Mouse (Mus musculus): Measurements from ENCODE around the gene Muc2. TPM values are rescaled to one million over a fixed set of nuclear protein-coding genes. Genes with fewer than 3 reads are reported as not detected.

Muc2 gene
- total RNA-seq, 2 experiments from 2014 or later, result 0.44 TPM; not detected in 1

- DNase-seq, result no peak
These were observed 80.4 kb downstream of the Muc2 start for GRCm38 (mm10) chr7:141770521-141770920.

GRCm38 (mm10) chr7:141770988-141771387 is 80.8 kb downstream of the Muc2 start:
- peak; percentile 10 to 34 for DNase-seq

GRCm38 (mm10) chr7:141772058-141772557 is 82.0 kb downstream of the Muc2 start:
- no peak for DNase-seq

DNA sequence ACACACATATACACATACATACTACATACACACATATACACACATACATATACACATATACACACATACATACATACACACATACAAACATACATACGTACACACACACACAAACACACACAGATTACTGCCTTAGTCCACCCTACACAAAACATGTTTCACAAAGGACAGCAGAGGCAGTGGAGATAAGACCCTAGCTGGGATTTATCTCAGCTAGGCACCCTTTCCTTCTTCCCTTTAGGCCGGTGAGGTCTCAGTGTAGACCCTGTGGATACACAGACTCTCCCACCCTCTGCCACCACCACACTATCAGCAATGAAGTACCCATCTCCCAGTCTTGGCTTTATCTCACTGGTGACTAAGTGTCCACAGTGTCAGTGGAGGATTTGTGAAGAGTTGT is 84.7 kb downstream of the Muc2 start:
- DNase-seq, result no peak

DNA sequence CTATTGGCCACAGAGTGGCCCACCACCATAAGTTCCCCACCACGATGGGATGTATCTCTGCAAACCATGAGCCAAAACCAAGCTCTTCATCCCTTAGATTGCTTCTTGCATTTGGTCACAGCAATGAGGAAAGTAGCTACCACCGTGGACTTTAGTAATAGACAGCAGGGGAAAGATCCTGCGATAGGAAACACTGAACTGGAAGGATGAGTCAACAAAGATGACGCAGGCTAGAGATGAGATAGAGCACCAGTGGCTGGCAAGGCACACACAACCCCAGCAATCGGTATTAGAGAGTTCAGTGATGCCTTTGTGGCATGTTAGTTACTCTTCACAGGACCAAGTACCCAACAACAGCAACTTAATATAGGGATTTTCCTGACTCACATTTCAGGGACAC is 86.1 kb downstream of the Muc2 start:
- no peak for DNase-seq

- no peak for DNase-seq
These were observed 98.7 kb downstream of the Muc2 start, which contains the start of gene Muc5ac for GRCm38 (mm10) chr7:141788677-141789452. TSS of gene Muc5ac (plus strand) at chr7:141788972.

GRCm38 (mm10) chr7:141794251-141794650 is 104.1 kb downstream of the Muc2 start:
- no peak for DNase-seq

DNA sequence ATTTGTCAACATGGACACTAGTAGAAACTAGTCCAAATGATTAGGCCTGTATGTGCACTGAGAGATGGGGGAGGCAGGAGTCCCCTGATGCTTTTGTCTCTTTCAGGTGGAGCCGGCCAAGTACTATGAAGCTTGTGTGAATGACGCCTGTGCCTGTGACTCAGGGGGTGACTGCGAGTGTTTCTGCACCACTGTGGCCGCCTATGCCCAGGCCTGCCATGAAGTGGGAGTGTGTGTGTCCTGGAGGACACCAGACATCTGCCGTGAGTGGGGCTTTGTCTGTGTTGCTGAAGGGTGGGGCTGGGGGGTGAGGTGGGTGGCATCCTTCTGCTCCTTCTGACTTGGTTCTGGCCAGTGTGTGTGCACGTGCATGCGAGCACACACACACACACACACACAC is 113.1 kb downstream of the Muc2 start:
- DNase-seq, result no peak

Other genes starting within 250 kb of the Muc2 start
- under 1 TPM; 0.21 to 0.42 TPM for gene Pidd1, start 246.3 kb upstream of the Muc2 start, total RNA-seq (2021)
- gene Rplp2, start 243.0 kb upstream of the Muc2 start, total RNA-seq (2021), result 1,000 to 10,000 TPM in 1 of 2 experiments, 100 to 1,000 TPM in 1; 998 to 1,000 TPM
- 100 to 1,000 TPM; 387 to 566 TPM for gene Pnpla2, start 235.1 kb upstream of the Muc2 start, total RNA-seq (2021)
- 10 to 100 TPM; 22.5 to 23.3 TPM for gene Cracr2b, start 229.2 kb upstream of the Muc2 start, total RNA-seq (2021)
- gene Cd151, start 222.9 kb upstream of the Muc2 start, total RNA-seq (2021), result 100 to 1,000 TPM; 320 to 330 TPM
- gene Polr2l, start 215.2 kb upstream of the Muc2 start, total RNA-seq (2021), result 10 to 100 TPM; 82.3 to 97.7 TPM
- gene Tspan4, start 215.1 kb upstream of the Muc2 start, total RNA-seq (2021), result 10 to 100 TPM; 18.9 to 22.9 TPM
- 10 to 100 TPM; 48.2 to 50.9 TPM for gene Chid1, start 150.5 kb upstream of the Muc2 start, total RNA-seq (2021)
- gene Ap2a2, start 128.2 kb upstream of the Muc2 start, total RNA-seq (2021), result 10 to 100 TPM; 60.7 to 60.8 TPM
- not detected for gene Muc6, start 35.0 kb upstream of the Muc2 start, total RNA-seq (2021)
- gene Muc5ac, start 98.6 kb downstream of the Muc2 start, total RNA-seq (2021), result under 1 TPM in 1 of 2 experiments, not detected in 1; 0.03 TPM
- 1 to 10 TPM in 1 of 2 experiments, not detected in 1; 1.6 TPM for gene Muc5b, start 148.7 kb downstream of the Muc2 start, total RNA-seq (2021)
- gene Tollip, start 228.2 kb downstream of the Muc2 start, total RNA-seq (2021), result 10 to 100 TPM; 50.9 to 54.4 TPM

Measured in heart, adult 18-20 months (tissue).